ENCODE assay signal across 8 mouse cellular contexts in the genomic region with DNA sequence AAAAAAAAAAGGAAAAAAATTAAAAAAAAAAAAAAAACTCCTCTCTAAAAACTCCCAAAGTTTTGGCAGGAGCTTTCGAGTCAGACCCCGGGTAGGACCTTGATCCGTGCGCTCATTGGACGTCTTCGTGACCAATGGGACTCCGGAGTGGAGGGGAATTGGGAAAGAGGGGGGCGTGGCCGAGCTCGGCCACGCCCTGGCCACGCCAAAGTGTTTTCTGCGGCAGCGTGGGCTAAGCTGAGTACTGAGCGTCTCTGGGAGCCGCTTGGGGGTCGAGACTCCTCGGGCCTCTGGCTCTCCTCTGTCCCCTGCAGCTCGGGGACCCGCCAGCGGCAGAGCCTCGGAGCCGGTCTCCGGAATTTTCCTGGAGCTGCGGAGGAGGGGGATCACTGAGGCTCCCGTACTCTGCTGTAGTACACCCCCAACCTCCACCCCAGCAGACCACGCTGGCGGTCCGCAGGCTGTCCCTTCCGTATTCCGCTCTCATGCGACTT. TPM values are rescaled to one million over a fixed set of nuclear protein-coding genes. Genes with fewer than 3 reads are reported as not detected.
DNase-seq lines count a peak whose midpoint lies in the region; ATAC-seq and TF ChIP-seq lines count a peak whose summit lies in the region.

A gene (minus strand): TSS at position 64 of the 494 bp plus-strand sequence.

- intact Hi-C loops in left cerebral cortex, postnatal 4 days (cut with DNase I) = loop anchor here (10.0 kb wide), 1 partner anchor 288 kb away; no protein-coding TSS in a partner anchor

- WGBS in intestine, postnatal 0 days = under 1% methylated on average over 32 of the region's 32 CpGs
- WGBS in lung, embryonic 15.5 days = 1% methylated on average over 32 of the region's 32 CpGs

- peaks cover 6% of the 10 kb centered on the region for H3K4me1 ChIP-seq in intestine, postnatal 0 days (replicated peaks; ENCODE audit: control insufficient read depth, insufficient read depth, low read length)
- peaks cover 43% of the 10 kb centered on the region for H3K4me1 ChIP-seq in lung, embryonic 15.5 days

- H3K9ac ChIP-seq in intestine, postnatal 0 days (ENCODE audit: low read depth, low read length) = peak within 1 kb of the TSS; percentile 87
- peak within 1 kb of the TSS; percentile 86 for H3K9ac ChIP-seq in lung, embryonic 15.5 days

- no peak for TF ChIP-seq CTCF in intestine, postnatal 0 days (IDR thresholded peaks at IDR 0.05; ENCODE audit: low read depth)

- no peaks in the 10 kb centered on the region for H3K36me3 ChIP-seq in intestine, postnatal 0 days (ENCODE audit: control insufficient read depth, insufficient read depth)
- no peaks in the 10 kb centered on the region for H3K36me3 ChIP-seq in lung, embryonic 15.5 days

- peak; percentile 75 for ATAC-seq in intestine, postnatal 0 days
- ATAC-seq in lung, embryonic 15.5 days (ENCODE audit: borderline replicate concordance, extremely low read depth, low FRiP score, low TSS enrichment) = peak; percentile 91
- peak; percentile 72 for ATAC-seq in neutrophil, adult 5-6 weeks (ENCODE audit: extremely low read depth, insufficient number of reproducible peaks, low FRiP score, poor library complexity, severe bottlenecking)

- H3K4me3 ChIP-seq in intestine, postnatal 0 days (ENCODE audit: low read depth, low read length) = peak within 1 kb of the TSS; percentile 76
- H3K4me3 ChIP-seq in lung, embryonic 15.5 days = peak within 1 kb of the TSS; percentile 75

- DNase-seq in left cerebral cortex, postnatal 4 days = peak; percentile 71
- no peak for DNase-seq in left cerebral cortex, adult 8-10 months (ENCODE audit: low spot score in 2 of 2)
- peak; percentile 93 for DNase-seq in embryo, embryonic 11 days
- peak; percentile 99 for DNase-seq in heart, adult 11 months
- DNase-seq in left cerebral cortex, adult 9 months (ENCODE audit: low spot score in 2 of 2) = no peak

- H3K4me2 ChIP-seq in intestine, postnatal 0 days (replicated peaks; ENCODE audit: low read depth) = peak within 1 kb of the TSS; percentile 84
- H3K4me2 ChIP-seq in lung, embryonic 15.5 days = peak within 1 kb of the TSS; percentile 84

- no peaks in the 10 kb centered on the region for H3K9me3 ChIP-seq in intestine, postnatal 0 days (ENCODE audit: control insufficient read depth)
- H3K9me3 ChIP-seq in lung, embryonic 15.5 days = no peaks in the 10 kb centered on the region

- H3K27ac ChIP-seq in intestine, postnatal 0 days (ENCODE audit: low read depth, low read length) = peak within 1 kb of the TSS; percentile 96
- H3K27ac ChIP-seq in lung, embryonic 15.5 days = peak within 1 kb of the TSS; percentile 98

- peaks cover 73% of the 10 kb centered on the region for H3K27me3 ChIP-seq in intestine, postnatal 0 days (replicated peaks; ENCODE audit: control insufficient read depth, insufficient read depth, low read length)
- peaks cover 71% of the 10 kb centered on the region for H3K27me3 ChIP-seq in lung, embryonic 15.5 days

RNA-seq across cellular contexts. Expression of the gene that starts here (rescaled TPM):
- total RNA-seq in left cerebral cortex, postnatal 4 days (2021) = 1 to 10 TPM; 1.2 to 1.4 TPM
- total RNA-seq in left cerebral cortex, adult 8-10 months (2022) = 1 to 10 TPM in 2 of 4 experiments, under 1 TPM in 2; 0.22 to 2.0 (median 1.1) TPM
- 20.2 and 22.7 TPM in 2 replicates for polyA plus RNA-seq in intestine, postnatal 0 days (2015; fragmentation: Nextera tagmentation; extraction: Ambion mirVana)
- 32.5 and 34.1 TPM in 2 replicates for polyA plus RNA-seq in lung, embryonic 15.5 days (2015; fragmentation: Nextera tagmentation; extraction: Ambion mirVana)
- total RNA-seq in neutrophil, adult 5-6 weeks (2017) = 33.6 and 34.1 TPM in 2 replicates

Comparison
In these comparisons a context has a peak if more than half of its experiments do, and no peak if none do; other contexts are left out.
1. RNA of the gene that starts here (total RNA-seq): 33.6 to 34.1 TPM in neutrophil, adult 5-6 weeks; 0.22 to 2.0 TPM in left cerebral cortex, adult 8-10 months and 1.2 to 1.4 TPM in left cerebral cortex, postnatal 4 days; every median in the first group is over 10 times any median in the second.
2. DNase-seq: peak in left cerebral cortex, postnatal 4 days (single experiment), embryo, embryonic 11 days (single experiment) and heart, adult 11 months (single experiment); none in left cerebral cortex, adult 8-10 months (0 of 2) and left cerebral cortex, adult 9 months (0 of 2).
3. Peak in every context shown above with its lines, with median percentiles within 50 percentile points of each other: ATAC-seq.